Mouse (Mus musculus) MEL (cell line): ENCODE data around the gene Cldn12. TPM values are rescaled to one million over a fixed set of nuclear protein-coding genes. Genes with fewer than 3 reads are reported as not detected.

Experiments
- DNase-seq: peaks from one replicate; pipeline ENCODE4 v3.0.0; 2011; ENCODE audit warnings: low read depth, low spot score
- H3K27ac ChIP-seq: 2 replicates; pipeline ENCODE4 v1.5.1; 2012; ENCODE audit warnings: low read depth, mild to moderate bottlenecking, control low read depth, low read length, moderate library complexity; ENCODE audit not compliant: control insufficient read depth
- H3K27me3 ChIP-seq, 2 experiments: fragments of 150-350 bp in 1 of 2; sonication (generic) in 1 of 2; 2 replicates each; pipeline ENCODE4 v1.6.1; 2012; ENCODE audit warnings: low read length in 2 of 2, mild to moderate bottlenecking in 2 of 2, improper control_type of control experiment in 1 of 2, moderate library complexity in 1 of 2; ENCODE audit not compliant: insufficient read depth in 2 of 2, control insufficient read depth in 1 of 2
- H3K36me3 ChIP-seq, 2 experiments: 2 replicates each; pipeline ENCODE4 v1.6.1; 2012 to 2014; ENCODE audit warnings: low read length in 2 of 2, improper control_type of control experiment in 1 of 2, inconsistent platforms in 1 of 2, mild to moderate bottlenecking in 1 of 2; ENCODE audit not compliant: insufficient read depth in 2 of 2, control insufficient read depth in 1 of 2
- H3K4me1 ChIP-seq, 2 experiments: fragments of 150-350 bp in 1 of 2; sonication (generic) in 1 of 2; 2 replicates each; pipeline ENCODE4 v1.6.1; 2012; ENCODE audit warnings: low read length in 2 of 2, improper control_type of control experiment in 1 of 2, mild to moderate bottlenecking in 1 of 2; ENCODE audit not compliant: insufficient read depth in 2 of 2, control insufficient read depth in 1 of 2
- H3K4me3 ChIP-seq, 2 experiments: fragments of 150-350 bp in 1 of 2; sonication (generic) in 1 of 2; 2 replicates each; pipeline ENCODE4 v1.5.1; 2012; ENCODE audit warnings: low read depth in 2 of 2, low read length in 2 of 2, mild to moderate bottlenecking in 2 of 2, moderate library complexity in 2 of 2, control low read depth in 1 of 2, improper control_type of control experiment in 1 of 2; ENCODE audit not compliant: control insufficient read depth in 1 of 2, insufficient read depth in 1 of 2
- H3K79me2 ChIP-seq: 2 replicates; pipeline ENCODE4 v1.6.1; 2012; ENCODE audit warnings: mild to moderate bottlenecking, low read length, moderate library complexity; ENCODE audit not compliant: control insufficient read depth, poor library complexity, insufficient read depth
- H3K9ac ChIP-seq: 2 replicates; pipeline ENCODE4 v1.6.1; 2012; ENCODE audit warnings: low read depth, mild to moderate bottlenecking, control low read depth, low read length, moderate library complexity; ENCODE audit not compliant: control insufficient read depth, poor library complexity, severe bottlenecking
- H3K9me3 ChIP-seq: fragments of 150-350 bp; sonication (generic); replicated peaks from 2 replicates; pipeline ENCODE4 v1.6.1; 2012; ENCODE audit warnings: mild to moderate bottlenecking, low read length, improper control_type of control experiment, moderate library complexity; ENCODE audit not compliant: insufficient read depth
- BHLHE40 ChIP-seq: IDR thresholded peaks from 2 replicates; pipeline ENCODE4 v1.6.1; 2012; ENCODE audit warnings: low read depth, mild to moderate bottlenecking, inconsistent platforms, low read length, improper control_type of control experiment, borderline replicate concordance
- CHD1 ChIP-seq: IDR thresholded peaks from 2 replicates; pipeline ENCODE4 v1.6.1; 2012; ENCODE audit warnings: low read depth, mild to moderate bottlenecking, inconsistent platforms, low read length, improper control_type of control experiment
- CHD2 ChIP-seq: IDR thresholded peaks from 2 replicates; pipeline ENCODE4 v1.6.1; 2011; ENCODE audit warnings: low read length, improper control_type of control experiment
- E2F4 ChIP-seq: IDR thresholded peaks from 2 replicates; pipeline ENCODE4 v1.6.1; 2011; ENCODE audit warnings: low read depth, low read length, improper control_type of control experiment, borderline replicate concordance
- EP300 ChIP-seq, 2 experiments: IDR thresholded peaks; 2 replicates each; pipeline ENCODE4 v1.6.1; 2011; ENCODE audit warnings: improper control_type of control experiment in 2 of 2, low read length in 2 of 2, low read depth in 1 of 2, mild to moderate bottlenecking in 1 of 2
- HCFC1 ChIP-seq: IDR thresholded peaks from 2 replicates; pipeline ENCODE4 v1.6.1; 2012; ENCODE audit warnings: low read depth, mild to moderate bottlenecking, inconsistent platforms, low read length, improper control_type of control experiment, moderate library complexity
- KAT2A ChIP-seq: conservative IDR thresholded peaks from 2 replicates; pipeline ENCODE4 v1.6.1; 2012; ENCODE audit warnings: low read depth, low read length, improper control_type of control experiment, inconsistent platforms
- MAFK ChIP-seq: IDR thresholded peaks from 2 replicates; pipeline ENCODE4 v1.6.1; 2011; ENCODE audit warnings: low read depth, mild to moderate bottlenecking, low read length, improper control_type of control experiment, borderline replicate concordance
- MAX ChIP-seq: IDR thresholded peaks from 2 replicates; pipeline ENCODE4 v1.6.1; 2011; ENCODE audit warnings: low read length, improper control_type of control experiment
- MEF2A ChIP-seq: IDR thresholded peaks from 2 replicates; pipeline ENCODE4 v1.6.1; 2014; ENCODE audit warnings: low read depth, mild to moderate bottlenecking, inconsistent platforms, low read length, improper control_type of control experiment; ENCODE audit not compliant: poor library complexity, insufficient replicate concordance, severe bottlenecking; ENCODE audit errors: extremely low read depth
- MXI1 ChIP-seq: IDR thresholded peaks from 2 replicates; pipeline ENCODE4 v1.6.1; 2011; ENCODE audit warnings: mild to moderate bottlenecking, low read depth, low read length, improper control_type of control experiment
- NELFE ChIP-seq: IDR thresholded peaks from 2 replicates; pipeline ENCODE4 v1.6.1; 2011; ENCODE audit warnings: low read depth, low read length, improper control_type of control experiment
- POLR2AphosphoS2 ChIP-seq: IDR thresholded peaks from 2 replicates; pipeline ENCODE4 v1.6.1; 2011; ENCODE audit warnings: low read length, improper control_type of control experiment
- POLR2AphosphoS5 ChIP-seq: IDR thresholded peaks from 2 replicates; pipeline ENCODE4 v1.6.1; 2012; ENCODE audit warnings: low read depth, borderline replicate concordance, mild to moderate bottlenecking, inconsistent platforms, low read length, moderate library complexity, mixed read lengths
- RAD21 ChIP-seq: IDR thresholded peaks from 2 replicates; pipeline ENCODE4 v1.6.1; 2011; ENCODE audit warnings: mild to moderate bottlenecking, low read depth, low read length, improper control_type of control experiment
- RCOR1 ChIP-seq: IDR thresholded peaks from 2 replicates; pipeline ENCODE4 v1.6.1; 2012; ENCODE audit warnings: low read depth, mild to moderate bottlenecking, inconsistent platforms, low read length, improper control_type of control experiment
- SMC3 ChIP-seq: IDR thresholded peaks from 2 replicates; pipeline ENCODE4 v1.6.1; 2011; ENCODE audit warnings: low read depth, low read length, improper control_type of control experiment
- TAL1 ChIP-seq: IDR thresholded peaks from 2 replicates; pipeline ENCODE4 v1.6.1; 2012; ENCODE audit warnings: mild to moderate bottlenecking, inconsistent platforms, low read length, moderate library complexity, mixed read lengths
- TBP ChIP-seq: IDR thresholded peaks from 2 replicates; pipeline ENCODE4 v1.8.0; 2011; ENCODE audit warnings: low read depth, low read length, improper control_type of control experiment
- TCF12 ChIP-seq: IDR thresholded peaks from 2 replicates; pipeline ENCODE4 v1.6.1; 2014; ENCODE audit warnings: low read depth, mild to moderate bottlenecking, inconsistent platforms, low read length, improper control_type of control experiment, moderate library complexity
- UBTF ChIP-seq: IDR thresholded peaks from 2 replicates; pipeline ENCODE4 v1.6.1; 2012; ENCODE audit warnings: low read depth, mild to moderate bottlenecking, inconsistent platforms, low read length, improper control_type of control experiment, moderate library complexity, borderline replicate concordance; ENCODE audit not compliant: insufficient read depth
- USF2 ChIP-seq, 2 experiments: IDR thresholded peaks; 2 replicates each; pipeline ENCODE4 v1.6.1; 2011 to 2012; ENCODE audit warnings: improper control_type of control experiment in 2 of 2, low read length in 2 of 2, borderline replicate concordance in 1 of 2, inconsistent platforms in 1 of 2, low read depth in 1 of 2, mild to moderate bottlenecking in 1 of 2; ENCODE audit not compliant: insufficient read depth in 1 of 2
- ZC3H11A ChIP-seq: IDR thresholded peaks from 2 replicates; pipeline ENCODE4 v1.6.1; 2012; ENCODE audit warnings: low read depth, mild to moderate bottlenecking, inconsistent platforms, low read length, improper control_type of control experiment
- ZMIZ1 ChIP-seq: IDR thresholded peaks from 2 replicates; pipeline ENCODE4 v1.6.1; 2012; ENCODE audit warnings: low read depth, mild to moderate bottlenecking, inconsistent platforms, low read length, improper control_type of control experiment, moderate library complexity
- ZNF384 ChIP-seq: IDR thresholded peaks from 2 replicates; pipeline ENCODE4 v1.6.1; 2012; ENCODE audit warnings: low read depth, mild to moderate bottlenecking, inconsistent platforms, low read length, improper control_type of control experiment
- polyA plus RNA-seq, 2 experiments: library from polyadenylated mRNA; stranded (reverse) in 1 of 2; unstranded in 1 of 2; fragments of >175 nt in 1 of 2; fragments of >200 nt in 1 of 2; gene quantifications; 2 replicates each; pipeline versions ENCODE4 v1.2.1 to v1.2.4; 2012; ENCODE audit warnings: low replicate concordance in 2 of 2, low read depth in 1 of 2; ENCODE audit not compliant: insufficient read length in 2 of 2, insufficient read depth in 1 of 2, missing spikeins in 1 of 2
- total RNA-seq: library from RNA; depleted of rRNA; stranded (reverse); fragments of 300-350 nt; gene quantifications from 2 replicates; pipeline ENCODE4 v1.2.3, GENCODE M21; 2012

Cldn12 gene
- total and polyA plus RNA-seq, 3 experiments: 3.2 to 4.7 TPM; not detected in 1

DNA sequence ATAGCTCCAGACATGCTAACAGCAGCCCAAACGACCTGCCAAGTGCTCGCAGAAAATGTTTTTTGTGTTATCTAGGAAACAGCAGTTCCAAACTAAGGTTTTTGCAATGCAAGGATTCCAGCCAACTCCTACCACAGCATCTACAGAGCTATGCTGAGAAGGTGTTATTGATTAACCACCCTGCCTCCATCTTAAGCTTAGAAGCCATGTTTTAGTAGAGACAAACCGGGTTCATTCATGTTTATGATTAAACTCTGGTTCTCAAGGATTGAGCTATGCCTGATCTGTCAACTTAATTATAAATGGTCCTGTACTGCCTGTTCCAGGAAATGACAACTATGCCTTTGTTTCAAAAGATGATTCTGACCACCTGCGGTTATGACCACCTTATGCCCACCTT, 38.6 kb downstream of the Cldn12 start:
- Histone ChIP-seq H3K36me3 (no peaks in the 10 kb centered on the region), H3K9ac (no peak overlapping the region), H3K79me2 (no peaks in the 10 kb centered on the region), H3K4me3 (no peak overlapping the region), H3K27me3 (no peaks in the 10 kb centered on the region), H3K9me3 (no peaks in the 10 kb centered on the region), H3K4me1 (no peaks in the 10 kb centered on the region), H3K27ac (no peak overlapping the region)
- TF ChIP-seq EP300 (IDR thresholded peaks at IDR 0.05; ENCODE audit: low read depth in 1 of 2, low read length in 2 of 2) (no peak), RAD21 (no peak), ZNF384 (no peak), MAFK (no peak), MXI1 (no peak), ZMIZ1 (no peak), E2F4 (no peak), MEF2A (no peak), KAT2A (no peak), SMC3 (no peak), POLR2AphosphoS2 (no peak), CHD2 (no peak), MAX (no peak), RCOR1 (no peak), TCF12 (no peak), TBP (no peak), CHD1 (no peak)
- DNase-seq: no peak

DNA sequence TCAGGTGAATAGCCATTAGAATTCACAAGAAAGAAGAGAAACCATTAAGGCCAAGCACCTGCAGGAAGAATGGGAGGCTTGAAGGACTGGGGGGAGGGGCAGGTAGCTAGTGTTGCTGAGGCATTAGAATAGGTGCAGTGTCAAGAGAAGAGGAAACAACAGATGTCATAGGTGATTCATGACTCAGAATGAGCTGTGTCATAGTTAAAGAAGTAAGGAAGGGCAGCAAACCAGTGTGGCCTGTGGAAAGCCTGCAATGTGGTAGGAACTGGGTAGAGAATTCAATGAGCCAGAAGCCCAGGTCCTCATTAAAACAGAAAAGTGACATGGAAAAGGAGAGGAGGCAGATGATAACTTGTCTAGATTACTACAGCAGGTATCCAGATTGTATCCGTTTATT, 49.5 kb downstream of the Cldn12 start:
- H3K36me3 ChIP-seq: no peaks in the 10 kb centered on the region
- no peak overlapping the region for H3K4me3 ChIP-seq
- H3K79me2 ChIP-seq: no peaks in the 10 kb centered on the region
- no peaks in the 10 kb centered on the region for H3K9me3 ChIP-seq
- no peak overlapping the region for H3K27ac ChIP-seq
- H3K4me1 ChIP-seq: no peaks in the 10 kb centered on the region
- TF ChIP-seq TBP (no peak), UBTF (no peak), RAD21 (no peak), TAL1 (no peak), ZC3H11A (no peak), MAFK (no peak), RCOR1 (no peak), SMC3 (no peak), POLR2AphosphoS5 (no peak), TCF12 (no peak), CHD1 (no peak), NELFE (no peak), USF2 (IDR thresholded peaks at IDR 0.05; ENCODE audit: borderline replicate concordance in 1 of 2, insufficient read depth in 1 of 2, low read depth in 1 of 2, low read length in 2 of 2) (no peak), POLR2AphosphoS2 (no peak), BHLHE40 (no peak), HCFC1 (no peak), MAX (no peak)
- H3K27me3 ChIP-seq: no peaks in the 10 kb centered on the region
- H3K9ac ChIP-seq: no peak overlapping the region
- DNase-seq: no peak
